Mouse (Mus musculus) embryonic fibroblast, embryonic 13.5 days (primary cell): ENCODE data around the gene Tekt1.

Source experiments
- CTCF ChIP-seq: IDR thresholded peaks from 2 replicates; pipeline ENCODE4 v1.5.1; 2011; ENCODE audit warnings: mild to moderate bottlenecking, control low read depth, low read length, moderate library complexity, borderline replicate concordance; ENCODE audit not compliant: insufficient read depth
- POLR2A ChIP-seq: IDR thresholded peaks from 2 replicates; pipeline ENCODE4 v1.6.1; 2011; ENCODE audit warnings: low read depth, mild to moderate bottlenecking, control low read depth, low read length, moderate library complexity

DNA sequence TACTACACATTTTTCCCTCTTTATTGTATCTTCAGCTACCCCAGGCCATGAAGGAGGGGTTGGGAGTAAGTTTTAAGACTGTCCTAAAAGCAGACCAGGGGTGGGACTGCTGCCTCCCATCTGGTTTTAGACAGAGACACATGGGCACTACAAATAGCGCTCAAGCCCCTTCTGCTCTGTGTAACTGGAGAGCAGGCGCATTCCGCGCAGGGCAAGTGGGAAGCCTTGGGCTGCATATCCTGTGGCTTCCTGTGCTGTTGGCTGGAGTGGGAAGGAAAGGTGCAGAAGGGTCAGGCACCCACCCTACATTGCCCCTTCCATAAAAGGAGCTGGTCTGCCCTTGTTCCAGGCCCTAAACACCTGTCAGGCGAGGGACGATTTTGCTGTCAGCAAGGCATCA is 33.4 kb upstream of the Tekt1 start:
- no peak for TF ChIP-seq CTCF
- no peak for TF ChIP-seq POLR2A
